Comparison of ENCODE assay signal across 9 mouse cellular contexts in the genomic region with DNA sequence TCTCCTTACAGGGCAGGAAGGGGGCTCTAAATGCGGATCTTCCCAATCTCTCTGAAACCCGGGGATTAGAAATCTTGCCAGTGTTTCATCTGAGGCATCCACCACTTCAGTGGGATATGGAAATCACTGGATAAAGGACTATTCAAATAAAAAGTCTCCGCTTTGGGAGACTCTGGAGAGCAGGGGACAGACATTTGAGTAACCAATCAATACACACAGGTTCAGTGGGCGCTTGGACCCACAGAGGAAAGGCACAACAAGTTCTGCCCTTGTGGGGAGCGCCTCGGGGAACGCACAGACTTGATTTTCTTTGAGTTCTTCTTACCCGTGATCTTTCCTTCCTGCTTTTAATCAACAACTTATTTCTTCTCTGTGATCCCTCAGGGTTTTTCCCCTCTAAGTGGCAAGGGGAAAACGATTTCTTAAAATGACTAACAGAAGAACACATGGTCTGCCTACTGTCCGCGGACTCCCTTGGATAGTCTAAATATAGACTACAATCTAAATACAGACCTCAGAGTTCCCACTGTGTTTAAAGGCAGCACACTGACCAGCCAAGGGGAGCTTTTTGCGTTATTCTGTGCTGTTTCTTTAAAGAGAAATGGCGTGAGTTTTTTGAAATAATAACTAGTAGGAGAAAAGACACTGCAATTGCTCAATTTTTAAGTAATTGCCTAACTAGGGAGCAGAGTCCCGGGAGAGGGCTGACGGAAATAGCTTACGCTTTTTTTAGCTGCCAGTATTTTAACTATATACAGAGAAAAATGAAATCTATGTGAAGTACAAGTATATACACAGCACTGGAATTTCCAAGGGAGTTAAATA. TPM values are rescaled to one million over a fixed set of nuclear protein-coding genes. Genes with fewer than 3 reads are reported as not detected.
A peak's percentile ranks its signal among the peaks of the same experiment; 100 is the strongest.
DNase-seq lines count a peak whose midpoint lies in the region; ATAC-seq and TF ChIP-seq lines count a peak whose summit lies in the region.
"Had no signal": no experiment of that assay in that cellular context is flagged by ENCODE, and none has a peak within 500 bp of the region (broad histone marks: within the 10 kb centered on the region; RNA-seq: fewer than 3 reads in every experiment).

No protein-coding gene starts in this region.

- peak overlapping the region; percentile 75 for H3K4me2 ChIP-seq in CH12.LX (ENCODE audit: insufficient read depth, low read depth, poor library complexity, severe bottlenecking)
- H3K4me2 ChIP-seq in liver, embryonic 16.5 days (ENCODE audit: low read depth, low read length), result peak overlapping the region; percentile 32

- peak; percentile 52 for ATAC-seq in liver, embryonic 16.5 days (ENCODE audit: low read depth)
- ATAC-seq: inflammation-experienced regulatory T-cells, adult 6 months had no signal

- peak; percentile 26 for DNase-seq in adrenal gland, postnatal 14 days
- DNase-seq in adrenal gland, postnatal 4 days (ENCODE audit: low spot score in 2 of 2), result no peak
- DNase-seq in CH12.LX (ENCODE audit: extremely low read depth), result peak; percentile 47
- no peak for DNase-seq in heart, embryonic 10.5 days (ENCODE audit: low spot score)
- DNase-seq in c-Kit-positive CD71-positive TER-119-positive erythroid progenitor cells, embryonic 14.5 days (ENCODE audit: low spot score), result no peak
- no peak for DNase-seq in spleen, adult 12 weeks (ENCODE audit: low spot score)
- DNase-seq in yolk sac, embryonic 10.5 days (ENCODE audit: low spot score), result no peak

- H3K9ac ChIP-seq in CH12.LX (ENCODE audit: insufficient read depth, low read depth), result no peak overlapping the region; the same call in 1 of the 2 replicates
- H3K9ac ChIP-seq in liver, embryonic 16.5 days (ENCODE audit: low read depth, low read length), result no peak overlapping the region

- no peak for TF ChIP-seq CTCF in CH12.LX (conservative IDR thresholded peaks at IDR 0.05 in 1 of 2, IDR thresholded peaks at IDR 0.05 in 1 of 2; ENCODE audit: low read depth in 2 of 2, low read length in 2 of 2)

- TF ChIP-seq RAD21 in CH12.LX (IDR thresholded peaks at IDR 0.05; ENCODE audit: low read depth, low read length), result no peak

- no peak for TF ChIP-seq POLR2A in CH12.LX (IDR thresholded peaks at IDR 0.05; ENCODE audit: low read depth, low read length)

- peak; percentile 71 for TF ChIP-seq EP300 in CH12.LX (IDR thresholded peaks at IDR 0.05; ENCODE audit: low read length)

- no peaks in the 10 kb centered on the region for H3K36me3 ChIP-seq in CH12.LX (replicated peaks in 1 of 2; ENCODE audit: control insufficient read depth in 1 of 2, insufficient read depth in 1 of 2, low read length in 1 of 2)
- H3K36me3 ChIP-seq in heart, embryonic 10.5 days, result no peaks in the 10 kb centered on the region
- no peaks in the 10 kb centered on the region for H3K36me3 ChIP-seq in liver, embryonic 16.5 days (ENCODE audit: control insufficient read depth, insufficient read depth)

- no peak overlapping the region for H3K4me3 ChIP-seq in CH12.LX (replicated peaks in 1 of 3; ENCODE audit: low read depth in 2 of 3, low read length in 2 of 3, poor library complexity in 1 of 3)
- H3K4me3 ChIP-seq in heart, embryonic 10.5 days, result peak overlapping the region; percentile 32
- H3K4me3 ChIP-seq in liver, embryonic 16.5 days (ENCODE audit: low read depth, low read length), result peak overlapping the region; percentile 16; the same call in 1 of the 2 replicates

- dilution Hi-C loops in CH12.LX (cut with MboI; ENCODE audit: extremely low pct_ligation_motif_present, extremely low pct_unique_long_range_greater_than_20kb, low sequenced_read_pairs), result no loop called here

- H3K4me1 ChIP-seq in CH12.LX (ENCODE audit: control insufficient read depth in 1 of 2, insufficient read depth in 2 of 2), result peaks cover 0 to 12% of the 10 kb centered on the region in 2 experiments; a peak in 2 of 4 replicates
- H3K4me1 ChIP-seq in heart, embryonic 10.5 days, result peaks cover 6% of the 10 kb centered on the region; the same call in 1 of the 2 replicates
- peaks cover 11% of the 10 kb centered on the region for H3K4me1 ChIP-seq in liver, embryonic 16.5 days (ENCODE audit: control insufficient read depth, low read depth, low read length)

- no peak overlapping the region for H3K27ac ChIP-seq in CH12.LX (ENCODE audit: insufficient read depth, low read depth)
- peak overlapping the region; percentile 84 for H3K27ac ChIP-seq in heart, embryonic 10.5 days
- H3K27ac ChIP-seq in liver, embryonic 16.5 days (ENCODE audit: low read length), result peak overlapping the region; percentile 56

- H3K9me3 ChIP-seq in CH12.LX (replicated peaks; ENCODE audit: low read length), result peaks cover 3% of the 10 kb centered on the region
- H3K9me3 ChIP-seq in heart, embryonic 10.5 days, result no peaks in the 10 kb centered on the region
- H3K9me3 ChIP-seq in liver, embryonic 16.5 days (replicated peaks; ENCODE audit: control insufficient read depth, low read length), result no peaks in the 10 kb centered on the region; the same call in 1 of the 2 replicates

- in situ Hi-C loops in CH12.LX (cut with MboI; ENCODE audit: low pct_ligation_motif_present, low pct_unique_long_range_greater_than_20kb, low sequenced_read_pairs), result no loop called here

- H3K27me3 ChIP-seq in CH12.LX (replicated peaks), result no peaks in the 10 kb centered on the region
- H3K27me3 ChIP-seq in heart, embryonic 10.5 days (ENCODE audit: insufficient read depth, poor library complexity, severe bottlenecking), result no peaks in the 10 kb centered on the region
- peaks cover 3% of the 10 kb centered on the region; the same call in 1 of the 2 replicates for H3K27me3 ChIP-seq in liver, embryonic 16.5 days (ENCODE audit: control insufficient read depth, insufficient read depth, low read depth, low read length)

- WGBS in heart, embryonic 10.5 days, result 29% methylated on average over 16 of the region's 16 CpGs
- WGBS in liver, embryonic 16.5 days (ENCODE audit: insufficient replicate concordance), result 37% methylated on average over 16 of the region's 16 CpGs

- no peaks in the 10 kb centered on the region for H3K79me2 ChIP-seq in CH12.LX (replicated peaks; ENCODE audit: control insufficient read depth, extremely low read depth, insufficient read depth, poor library complexity, severe bottlenecking)

TF ChIP-seq in CH12.LX, 34 proteins besides CTCF, POLR2A, EP300 and RAD21:
- TF ChIP-seq BHLHE40 (IDR thresholded peaks at IDR 0.05; ENCODE audit: low read depth, low read length) (peak; percentile 39), ETS1 (conservative IDR thresholded peaks at IDR 0.05; ENCODE audit: low read depth, low read length) (peak; percentile 63), IRF4 (IDR thresholded peaks at IDR 0.05; ENCODE audit: low read depth, low read length) (peak; percentile 77), USF1 (IDR thresholded peaks at IDR 0.05; ENCODE audit: low read depth, low read length) (no peak), MEF2A (IDR thresholded peaks at IDR 0.05; ENCODE audit: borderline replicate concordance, low read depth, low read length) (peak; percentile 89)
TF ChIP-seq in CH12.LX: peak in this region for 4.

RNA-seq across cellular contexts. Expression of a gene that starts 18.0 kb away (rescaled TPM):
- 7.4 and 7.8 TPM in 2 replicates for total RNA-seq in adrenal gland, postnatal 14 days (2021)
- 1 to 10 TPM; 4.7 to 6.5 TPM for total RNA-seq in adrenal gland, postnatal 4 days (2021)
- 1.6 and 2.1 TPM in 2 replicates for total RNA-seq in CH12.LX (2012; rRNA removed)
- total RNA-seq in CH12.LX (2014; rRNA removed), result 12.4 and 12.7 TPM in 2 replicates
- 5.3 and 6.2 TPM in 2 replicates for polyA plus RNA-seq in CH12.LX (2012; ENCODE audit: insufficient read length, low read depth)
- polyA plus RNA-seq in heart, embryonic 10.5 days (2016; fragmentation: Nextera tagmentation; extraction: Ambion mirVana), result 7.5 and 7.7 TPM in 2 replicates
- polyA plus RNA-seq in liver, embryonic 16.5 days (2015; fragmentation: Nextera tagmentation; extraction: Ambion mirVana), result 30.8 and 32.7 TPM in 2 replicates

Comparison
In these comparisons a context has a peak if more than half of its experiments do, and no peak if none do; other contexts are left out.
1. DNase-seq: peak in adrenal gland, postnatal 14 days (single experiment) and CH12.LX (single experiment); none in adrenal gland, postnatal 4 days (0 of 2), heart, embryonic 10.5 days (single experiment), c-Kit-positive CD71-positive TER-119-positive erythroid progenitor cells, embryonic 14.5 days (single experiment), spleen, adult 12 weeks (single experiment) and yolk sac, embryonic 10.5 days (single experiment).
2. H3K4me3 ChIP-seq: peak in heart, embryonic 10.5 days (single experiment) and liver, embryonic 16.5 days (single experiment); none in CH12.LX (0 of 3).